Mouse (Mus musculus) ES-E14 (cell line): ENCODE measurements at regions not wholly inside any gene's neighbourhood (a gene's known extent, or its start where the extent isn't known, plus 50 kb on each side); places are given as distances from the start of the nearest gene placed in this dataset.

Source experiments
- DNase-seq: peaks from one replicate; pipeline ENCODE4 v3.0.0-alpha.2; 2013; ENCODE audit warnings: low read depth, low spot score
- H3K27ac ChIP-seq: 2 replicates; pipeline ENCODE4 v1.5.1; 2012; ENCODE audit warnings: low read depth, mild to moderate bottlenecking, low read length, moderate library complexity, mixed read lengths; ENCODE audit not compliant: poor library complexity, insufficient read depth, severe bottlenecking
- H3K36me3 ChIP-seq: 2 replicates; pipeline ENCODE4 v1.6.1; 2012; ENCODE audit warnings: mild to moderate bottlenecking, low read length, moderate library complexity, mixed read lengths; ENCODE audit not compliant: control insufficient read depth, poor library complexity, insufficient read depth, severe bottlenecking
- H3K4me1 ChIP-seq, 2 experiments: fragments of 150-350 bp in 1 of 2; sonication (generic) in 1 of 2; 2 replicates each; pipeline ENCODE4 v1.6.1; 2012; ENCODE audit warnings: low read length in 2 of 2, mild to moderate bottlenecking in 1 of 2, mixed read lengths in 1 of 2; ENCODE audit not compliant: control insufficient read depth in 2 of 2, insufficient read depth in 2 of 2, poor library complexity in 1 of 2
- H3K4me3 ChIP-seq, 2 experiments: fragments of 150-350 bp in 1 of 2; sonication (generic) in 1 of 2; 2 replicates each; pipeline ENCODE4 v1.5.1; 2012; ENCODE audit warnings: low read length in 2 of 2, low read depth in 1 of 2, mild to moderate bottlenecking in 1 of 2, mixed read lengths in 1 of 2; ENCODE audit not compliant: insufficient read depth in 1 of 2, poor library complexity in 1 of 2, severe bottlenecking in 1 of 2
- H3K9ac ChIP-seq: 2 replicates; pipeline ENCODE4 v1.6.1; 2012; ENCODE audit warnings: low read depth, mild to moderate bottlenecking, low read length, mixed read lengths; ENCODE audit not compliant: poor library complexity, insufficient read depth, severe bottlenecking
- H3K9me3 ChIP-seq: fragments of 150-350 bp; sonication (generic); 2 replicates; pipeline ENCODE4 v1.6.1; 2012; ENCODE audit warnings: low read depth, mild to moderate bottlenecking, low read length; ENCODE audit not compliant: control insufficient read depth, insufficient read depth
- CHD2 ChIP-seq: IDR thresholded peaks from 2 replicates; pipeline ENCODE4 v1.6.1; 2014; ENCODE audit warnings: mild to moderate bottlenecking, low read depth, low read length, inconsistent platforms
- HCFC1 ChIP-seq: IDR thresholded peaks from 2 replicates; pipeline ENCODE4 v1.6.1; 2012; ENCODE audit warnings: low read length, inconsistent platforms, borderline replicate concordance; ENCODE audit not compliant: insufficient read depth
- MAFK ChIP-seq: IDR thresholded peaks from 2 replicates; pipeline ENCODE4 v1.6.1; 2014; ENCODE audit warnings: mild to moderate bottlenecking, low read depth, low read length, inconsistent platforms; ENCODE audit not compliant: insufficient read depth
- ZC3H11A ChIP-seq: IDR thresholded peaks from 2 replicates; pipeline ENCODE4 v1.6.1; 2012; ENCODE audit warnings: low read depth, mild to moderate bottlenecking, inconsistent platforms, low read length, borderline replicate concordance
- ZNF384 ChIP-seq: IDR thresholded peaks from 2 replicates; pipeline ENCODE4 v1.6.1; 2012; ENCODE audit warnings: low read depth, low read length, inconsistent platforms
- in situ Hi-C, 2 experiments: fragments of 600-800 bp; cut with MboI; formaldehyde crosslinking; loops; one replicate each; pipeline ENCODE4 v1.15.1; 2025; ENCODE audit warnings: low sequenced_read_pairs in 2 of 2, inconsistent platforms in 1 of 2; ENCODE audit not compliant: unreplicated experiment in 2 of 2

DNA sequence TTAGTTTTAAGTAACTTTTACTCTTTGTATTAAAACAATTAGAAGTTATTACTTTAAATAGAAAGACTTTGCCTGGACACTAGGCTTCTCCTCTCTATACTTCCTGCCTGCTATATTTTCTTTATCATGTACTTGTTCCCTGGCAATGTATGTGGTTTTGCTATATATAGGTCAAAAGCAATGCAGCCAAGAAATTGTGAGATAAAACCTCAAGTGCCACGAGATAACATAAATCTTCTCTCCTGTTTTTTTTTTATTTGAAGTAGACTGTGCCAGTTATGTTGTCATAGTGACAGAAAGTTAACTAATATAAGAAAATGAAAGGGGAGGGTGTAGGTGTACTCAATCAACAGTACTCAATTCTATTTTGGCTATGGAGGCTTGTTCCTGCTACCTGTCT, 258.4 kb downstream of the Dmrta1 start:
- Histone ChIP-seq H3K36me3 (no peaks in the 10 kb centered on the region), H3K9me3 (no peaks in the 10 kb centered on the region), H3K4me1 (no peaks in the 10 kb centered on the region), H3K27ac (no peak overlapping the region), H3K4me3 (no peak overlapping the region), H3K9ac (no peak overlapping the region)
- no peak for TF ChIP-seq ZC3H11A
- TF ChIP-seq MAFK: no peak
- TF ChIP-seq HCFC1: no peak
- TF ChIP-seq CHD2: no peak
- no peak for TF ChIP-seq ZNF384
- DNase-seq: no peak
- in situ Hi-C loops: no loop called here

DNA sequence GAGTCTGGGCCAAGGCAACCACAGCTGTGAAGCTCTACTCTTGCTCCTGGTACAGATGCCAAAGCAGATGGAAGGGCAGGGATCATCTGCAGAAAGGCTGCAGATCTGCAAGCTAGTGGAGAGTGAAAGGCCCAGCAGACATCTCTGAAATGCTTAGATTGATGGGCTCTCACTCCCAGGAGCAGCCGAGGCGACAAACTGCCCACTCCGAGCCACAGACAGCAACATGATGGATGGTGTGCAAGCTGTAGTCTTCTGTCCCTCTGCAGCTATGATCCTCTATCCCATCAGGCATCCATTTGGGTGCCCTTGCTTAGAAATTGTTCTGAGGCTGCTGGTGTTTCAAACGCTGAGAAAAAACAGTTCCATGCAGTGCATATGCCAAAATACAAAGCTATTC, 262.1 kb downstream of the Dmrta1 start:
- H3K4me1 ChIP-seq: no peaks in the 10 kb centered on the region
- H3K36me3 ChIP-seq: no peaks in the 10 kb centered on the region
- DNase-seq: no peak
- in situ Hi-C loops: no loop called here
- no peak overlapping the region for H3K4me3 ChIP-seq
- no peak for TF ChIP-seq MAFK
- TF ChIP-seq ZNF384: no peak
- TF ChIP-seq CHD2: no peak
- TF ChIP-seq HCFC1: no peak
- TF ChIP-seq ZC3H11A: no peak
- no peak overlapping the region for H3K9ac ChIP-seq
- H3K27ac ChIP-seq: no peak overlapping the region
- H3K9me3 ChIP-seq: no peaks in the 10 kb centered on the region

GRCm38 (mm10) chr4:89976146-89976545, 242.5 kb upstream of the Zfp352 start:
- Histone ChIP-seq H3K9ac (no peak overlapping the region), H3K4me1 (no peaks in the 10 kb centered on the region), H3K27ac (no peak overlapping the region), H3K9me3 (no peaks in the 10 kb centered on the region), H3K4me3 (no peak overlapping the region), H3K36me3 (no peaks in the 10 kb centered on the region)
- TF ChIP-seq ZC3H11A (no peak), ZNF384 (no peak), HCFC1 (no peak), CHD2 (no peak), MAFK (no peak)
- DNase-seq: no peak
- in situ Hi-C loops: no loop called here

GRCm38 (mm10) chr4:90003413-90003812, 215.2 kb upstream of the Zfp352 start:
- Histone ChIP-seq H3K4me3 (no peak overlapping the region), H3K36me3 (no peaks in the 10 kb centered on the region), H3K9me3 (no peaks in the 10 kb centered on the region), H3K27ac (no peak overlapping the region), H3K4me1 (no peaks in the 10 kb centered on the region), H3K9ac (no peak overlapping the region)
- in situ Hi-C loops: no loop called here
- TF ChIP-seq HCFC1 (no peak), ZNF384 (no peak), MAFK (no peak), ZC3H11A (no peak), CHD2 (no peak)
- DNase-seq: no peak

DNA sequence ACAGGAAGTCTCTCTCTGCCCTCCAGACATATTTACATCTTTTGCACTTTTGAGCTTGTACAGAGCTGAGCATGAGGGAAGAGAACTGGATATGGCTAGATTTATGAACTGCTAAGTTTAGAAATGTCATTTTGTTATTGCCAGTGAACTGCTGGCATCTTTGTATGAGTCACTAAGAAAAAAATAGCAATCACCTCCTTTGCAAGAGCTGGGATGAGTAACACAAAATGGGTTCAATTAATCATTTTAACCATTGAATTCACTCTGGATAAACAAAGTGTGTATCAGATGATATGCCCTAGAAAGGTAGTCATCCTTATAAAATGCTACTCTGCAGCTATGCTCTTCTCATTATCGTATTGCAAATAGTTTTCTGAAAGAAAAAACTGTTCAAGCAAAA, 214.7 kb upstream of the Zfp352 start:
- TF ChIP-seq CHD2 (no peak), HCFC1 (no peak), ZNF384 (no peak), MAFK (no peak), ZC3H11A (no peak)
- no peak for DNase-seq
- Histone ChIP-seq H3K27ac (no peak overlapping the region), H3K4me1 (no peaks in the 10 kb centered on the region), H3K9ac (no peak overlapping the region), H3K9me3 (no peaks in the 10 kb centered on the region), H3K4me3 (no peak overlapping the region), H3K36me3 (no peaks in the 10 kb centered on the region)
- in situ Hi-C loops: no loop called here
